Mouse (Mus musculus) brain, embryonic 18.5 days (tissue): ENCODE data around the gene Car15.

Experiments
- DNase-seq: peaks from one replicate; pipeline ENCODE4 v3.0.0-alpha.2; 2012; ENCODE audit warnings: low read depth, low spot score

The Car15 gene

DNA sequence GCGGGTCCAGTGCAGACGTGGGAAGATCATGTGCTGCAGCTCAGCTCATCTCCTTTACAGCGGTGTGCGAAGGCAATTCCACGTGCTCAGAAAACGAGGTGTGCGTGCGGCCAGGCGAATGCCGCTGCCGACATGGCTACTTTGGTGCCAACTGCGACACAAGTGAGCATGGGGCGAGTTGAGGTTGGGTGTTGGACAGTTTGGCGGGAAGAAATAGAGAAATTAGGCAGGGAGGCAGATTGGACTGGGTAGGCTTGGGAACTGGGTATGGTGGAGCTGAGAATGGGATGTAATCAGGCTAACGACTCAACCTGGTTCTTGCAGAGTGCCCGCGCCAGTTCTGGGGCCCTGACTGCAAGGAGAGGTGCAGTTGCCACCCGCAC is 35.7 kb downstream of the Car15 start:
- no peak for DNase-seq

DNA sequence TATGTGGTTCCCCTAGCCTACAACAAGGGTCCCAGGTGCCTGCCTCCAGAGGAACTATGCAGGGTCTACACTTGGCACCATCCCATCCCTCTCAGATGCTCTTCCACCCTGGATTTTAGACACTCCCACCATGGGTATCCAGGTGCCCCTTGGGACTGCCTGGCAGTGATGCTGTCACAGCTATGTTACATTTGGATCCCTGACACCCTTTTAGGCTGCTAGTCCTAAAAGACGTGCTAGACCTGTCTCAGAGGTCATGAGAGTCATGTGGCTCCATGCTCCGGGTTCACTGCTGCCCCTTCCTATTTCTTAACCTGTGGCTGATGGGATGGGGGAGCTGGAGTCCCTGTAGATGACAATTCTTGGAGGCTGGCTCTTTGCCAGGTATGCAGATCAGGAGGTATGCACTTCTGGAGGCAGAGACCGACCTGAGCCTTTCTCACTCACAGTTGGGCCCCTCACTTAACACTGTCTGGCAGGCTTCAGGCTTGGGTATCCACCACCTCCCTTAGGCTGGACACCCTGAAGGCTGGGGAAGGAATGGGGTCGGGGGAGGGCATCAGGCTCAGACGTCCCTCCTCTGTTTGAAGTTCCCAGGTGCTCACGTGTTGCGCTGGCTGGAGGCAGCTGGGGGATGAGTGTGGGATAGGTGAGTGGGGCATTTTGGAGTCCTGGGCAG is 36.2 kb downstream of the Car15 start:
- no peak for DNase-seq

DNA sequence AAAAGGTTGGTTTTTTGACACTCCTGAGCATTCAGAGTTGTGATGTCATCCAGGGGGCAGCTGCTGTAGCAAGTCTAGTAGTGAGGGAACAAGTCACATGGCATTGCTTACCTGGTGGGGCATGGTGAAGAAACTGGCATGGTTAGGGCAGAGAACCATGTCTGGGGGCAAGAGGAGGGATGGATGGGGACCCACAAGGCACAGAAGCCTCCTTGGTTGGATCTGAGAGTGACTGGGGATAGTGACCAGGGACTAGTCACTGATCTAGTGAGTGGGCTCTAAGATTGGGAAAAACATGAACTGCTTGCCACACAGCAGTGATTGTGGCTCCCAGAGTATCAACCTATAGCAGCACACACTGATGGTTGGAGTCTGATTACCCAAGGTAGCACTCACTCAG is 38.6 kb downstream of the Car15 start:
- DNase-seq = no peak

DNA sequence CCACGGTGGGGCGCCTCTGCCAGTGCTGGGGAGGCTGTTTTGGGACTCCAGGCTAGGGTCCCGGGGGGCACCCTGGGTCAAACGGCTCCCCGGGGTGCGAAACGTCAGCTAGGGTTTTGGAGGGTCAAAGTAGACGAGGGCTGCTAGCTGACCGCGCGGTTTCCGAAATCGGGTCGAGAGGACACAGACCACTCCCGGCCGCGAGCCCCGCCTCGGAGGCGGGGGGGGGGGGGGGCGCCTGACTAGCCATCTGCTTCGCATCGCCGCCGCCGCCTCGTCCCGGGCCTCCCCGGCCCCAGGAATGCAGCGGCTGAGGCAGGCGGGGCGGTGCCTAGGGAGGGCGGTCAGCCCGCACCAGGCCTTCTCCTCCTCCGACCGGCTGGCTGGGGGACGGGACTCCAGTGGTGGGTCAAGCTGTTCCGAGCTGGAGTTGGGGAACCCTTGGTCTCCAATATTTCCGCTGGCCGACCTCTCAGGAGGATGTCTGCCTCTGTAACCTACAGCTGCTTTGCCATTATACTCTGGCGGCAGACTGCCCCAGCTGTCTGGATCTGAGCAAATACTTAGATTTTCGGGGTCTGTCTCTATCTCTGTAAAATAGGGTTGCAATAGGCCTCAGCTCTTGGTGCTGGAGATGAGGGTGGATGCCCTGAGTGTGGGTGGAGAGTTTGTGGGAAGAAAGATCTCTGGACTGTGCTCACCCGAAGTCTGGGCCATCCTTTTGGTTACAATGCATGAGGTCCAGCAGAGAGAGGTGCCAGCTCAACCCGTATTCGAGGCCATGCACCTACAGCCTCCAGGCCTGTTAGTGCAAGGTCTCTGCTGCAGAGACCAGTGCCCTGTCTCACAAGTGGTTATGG is 39.6 kb downstream of the Car15 start:
- no peak for DNase-seq

DNA sequence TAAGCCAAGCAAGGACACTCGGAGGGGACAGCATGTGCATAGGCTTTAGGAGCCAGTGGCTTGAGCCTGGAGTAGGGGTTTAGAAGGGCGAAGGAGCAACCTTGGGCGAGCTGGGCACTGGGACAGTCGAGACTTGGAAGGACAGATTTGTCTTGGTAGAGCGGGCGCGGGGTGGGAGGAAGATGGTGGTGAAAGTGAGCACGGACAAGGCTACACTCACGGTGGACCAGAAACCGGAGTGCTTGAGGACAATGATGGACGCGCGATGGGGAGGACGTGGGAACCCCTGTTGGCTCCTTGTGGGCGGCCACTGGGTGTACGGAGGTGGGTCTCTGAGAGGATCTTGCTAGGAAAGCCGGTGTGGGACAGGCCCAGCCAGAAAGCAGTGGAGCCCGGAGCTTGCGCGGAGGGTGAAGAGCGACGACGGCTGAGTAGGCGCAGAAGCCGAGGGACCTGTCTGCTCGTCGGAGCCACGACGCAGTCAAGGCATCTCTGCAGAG is 40.3 kb downstream of the Car15 start:
- DNase-seq = no peak

DNA sequence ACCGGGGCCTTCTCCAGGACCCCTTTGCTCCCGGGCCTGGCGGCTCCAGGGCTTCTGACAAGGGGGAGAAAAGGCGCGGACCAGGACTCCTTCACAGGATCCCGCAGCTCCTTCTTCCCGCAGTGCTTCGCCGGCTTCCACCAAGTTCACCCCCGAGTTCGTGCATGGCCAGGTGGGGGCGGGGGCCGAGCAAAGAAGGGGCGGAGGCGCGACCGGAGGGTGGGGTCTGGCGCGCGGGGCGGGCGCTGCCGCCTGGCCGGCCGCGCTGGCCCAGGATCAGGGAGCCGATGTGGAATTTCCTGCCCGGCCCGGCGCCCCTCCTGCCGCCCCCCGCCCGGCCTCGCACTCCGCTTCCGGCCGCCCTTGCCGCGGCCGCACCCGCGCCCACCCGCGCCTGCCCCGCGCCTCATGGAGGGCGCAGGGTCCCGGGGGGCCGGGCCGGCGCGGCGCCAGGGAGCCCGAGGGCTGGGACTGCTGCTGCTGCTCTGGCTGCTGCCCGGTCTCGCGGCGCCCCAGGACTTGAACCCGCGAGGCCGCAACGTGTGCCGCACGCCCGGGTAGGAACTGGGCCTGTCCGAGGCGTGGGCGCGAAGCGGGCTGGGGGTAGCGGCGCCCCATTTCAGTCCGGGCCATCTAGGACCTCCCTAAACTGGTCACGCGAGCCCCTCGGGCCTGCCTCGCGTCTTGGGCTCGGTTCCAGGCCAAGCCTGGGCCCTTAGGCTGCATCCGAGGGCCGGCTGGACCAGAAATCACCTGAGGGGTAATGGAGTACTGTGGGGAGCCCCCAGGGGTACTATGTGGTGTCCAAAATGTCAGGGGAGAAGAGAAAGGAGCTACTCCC is 41.0 kb downstream of the Car15 start, which contains the start of gene Scarf2:
Scarf2 (plus strand) TSS at position 312 of the 841 bp plus-strand sequence.
- DNase-seq = no peak

DNA sequence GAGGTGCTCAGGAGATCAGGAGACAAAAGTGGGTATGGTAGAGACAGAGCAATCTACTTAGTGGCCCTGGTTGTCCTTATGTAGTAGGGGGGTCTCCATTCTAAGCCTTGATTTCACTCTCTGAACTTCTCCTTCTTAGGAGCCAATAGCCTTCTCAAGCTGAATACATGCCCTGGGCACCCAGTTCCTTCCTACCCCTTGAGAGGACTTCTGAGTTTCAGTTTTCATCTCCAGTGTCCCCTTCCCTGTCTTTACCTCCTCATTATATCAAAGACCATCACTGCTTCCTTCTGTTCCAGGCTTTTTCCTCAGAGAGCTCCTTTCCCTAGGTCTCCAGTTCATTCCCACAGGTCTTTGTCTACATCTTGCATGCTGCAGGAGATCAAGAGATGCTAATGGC is 41.6 kb downstream of the Car15 start:
- no peak for DNase-seq

DNA sequence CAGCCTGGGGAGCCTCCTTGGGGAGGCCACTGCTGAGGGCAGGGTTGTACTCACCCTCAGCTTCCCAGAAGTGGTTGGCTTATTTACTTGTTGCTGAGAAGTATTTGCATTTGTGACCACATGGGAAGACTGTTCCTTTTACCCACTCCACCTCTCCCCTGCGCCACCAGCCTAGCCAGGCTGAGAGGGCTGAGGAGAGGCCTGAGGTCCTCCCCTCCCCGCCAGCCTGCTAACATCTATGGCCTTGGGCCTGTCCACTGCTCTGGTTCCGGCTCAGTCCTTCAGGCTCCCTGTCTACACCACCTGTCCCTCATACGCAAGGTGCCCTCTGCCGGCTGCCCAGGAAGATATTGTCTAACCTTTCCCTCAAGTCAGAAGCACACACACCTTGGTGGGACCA is 42.5 kb downstream of the Car15 start:
- DNase-seq = no peak

DNA sequence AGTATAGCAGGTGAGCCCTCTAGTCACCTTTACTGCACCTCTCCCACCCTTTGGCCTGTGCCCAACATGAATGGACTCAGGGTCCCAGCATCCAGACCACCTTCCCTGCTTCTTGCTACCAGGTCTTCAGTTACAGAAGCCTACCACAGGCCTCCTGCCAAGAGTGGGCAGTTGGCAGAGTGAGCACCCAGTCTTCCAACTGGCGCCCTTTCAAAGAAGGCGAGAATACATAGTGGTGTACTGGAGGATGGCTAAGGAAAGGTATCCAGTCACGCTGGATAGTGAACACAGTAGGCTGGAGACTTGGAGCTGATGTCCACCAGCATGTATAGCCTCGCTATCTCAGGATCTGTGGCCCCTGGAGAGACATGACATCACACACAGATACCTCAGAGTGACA is 44.1 kb downstream of the Car15 start:
- no peak for DNase-seq

DNA sequence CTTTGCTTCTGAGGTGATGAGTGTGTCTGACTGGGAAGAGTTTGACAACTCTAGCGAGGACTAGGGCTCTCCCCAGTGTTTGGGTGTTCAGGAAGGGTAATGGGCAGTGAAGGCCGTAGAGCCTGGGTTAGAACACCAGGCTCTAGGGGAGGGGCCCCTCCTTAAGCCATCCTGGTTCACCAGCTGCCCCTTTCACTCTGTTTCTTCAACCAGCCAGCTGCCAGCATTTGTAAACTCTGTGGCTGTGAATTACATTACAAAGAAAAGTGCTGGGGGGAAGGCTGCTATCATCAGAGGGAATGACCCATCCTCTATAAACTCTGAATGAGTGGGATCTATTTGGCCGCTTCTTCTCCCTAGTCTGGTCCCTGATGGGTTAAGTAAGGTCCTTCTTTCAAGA is 45.4 kb downstream of the Car15 start:
- no peak for DNase-seq

DNA sequence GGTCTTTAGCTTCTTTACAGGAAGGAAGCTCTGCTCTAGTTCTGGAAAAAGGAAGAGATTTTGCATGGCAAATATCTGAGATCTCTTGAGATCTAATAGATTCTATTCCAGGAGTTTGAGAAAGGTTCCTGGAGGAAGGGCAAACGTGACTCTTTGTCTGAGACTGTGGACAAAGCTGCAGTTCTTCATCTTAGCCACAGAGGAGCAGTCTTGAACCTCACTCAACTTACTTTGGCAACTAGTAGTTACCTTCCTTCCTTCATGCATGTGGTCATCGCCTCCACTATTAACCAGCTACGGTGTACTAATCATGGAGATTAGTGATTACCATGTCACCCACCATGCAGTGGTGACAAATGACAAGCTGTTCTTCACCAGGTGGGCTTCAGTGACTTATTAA is 52.8 kb downstream of the Car15 start:
- no peak for DNase-seq
